Mouse (Mus musculus): ENCODE results near the gene Pde6b.

- TF ChIP-seq CTCF (IDR thresholded peaks at IDR 0.05) (no peak), POLR2A (IDR thresholded peaks at IDR 0.05; ENCODE audit: insufficient read depth, low read depth, low read length) (no peak)
Measured at GRCm38 (mm10) chr5:108423427-108423826, 35.2 kb downstream of the Pde6b start.
